Mouse (Mus musculus) kidney, postnatal 10 days (tissue): ENCODE results near the gene Cacna1b.

ENCODE experiments used
- DNase-seq: peaks from one replicate; pipeline ENCODE4 v3.0.0; 2021; ENCODE audit warnings: mixed read lengths

Gene Cacna1b

GRCm38 (mm10) chr2:24763115-24763557 is at the start of gene Cacna1b:
TSS of gene Cacna1b (minus strand) at chr2:24763152.
- peak; percentile 72 for DNase-seq

GRCm38 (mm10) chr2:24809746-24810145 is 46.8 kb upstream of the Cacna1b start:
- no peak for DNase-seq

- DNase-seq: no peak
Observed at GRCm38 (mm10) chr2:24807691-24808090, 44.7 kb upstream of the Cacna1b start.

- DNase-seq: no peak
Observed at GRCm38 (mm10) chr2:24807036-24807435, 44.1 kb upstream of the Cacna1b start.

- no peak for DNase-seq
Observed at GRCm38 (mm10) chr2:24806143-24806542, 43.2 kb upstream of the Cacna1b start.

GRCm38 (mm10) chr2:24805621-24806020 is 42.7 kb upstream of the Cacna1b start:
- DNase-seq: no peak

- DNase-seq: no peak
Observed at GRCm38 (mm10) chr2:24796833-24797457, 34.0 kb upstream of the Cacna1b start.

- no peak for DNase-seq
Observed at GRCm38 (mm10) chr2:24787250-24787649, 24.3 kb upstream of the Cacna1b start.

- no peak for DNase-seq
Observed at GRCm38 (mm10) chr2:24781253-24781652, 18.3 kb upstream of the Cacna1b start.

GRCm38 (mm10) chr2:24776831-24777230 is 13.9 kb upstream of the Cacna1b start:
- no peak for DNase-seq

- DNase-seq: no peak
Observed at GRCm38 (mm10) chr2:24775951-24776587, 13.1 kb upstream of the Cacna1b start.

GRCm38 (mm10) chr2:24774832-24775231 is 11.9 kb upstream of the Cacna1b start:
- DNase-seq: no peak

GRCm38 (mm10) chr2:24770861-24771260 is 7.9 kb upstream of the Cacna1b start:
- no peak for DNase-seq

GRCm38 (mm10) chr2:24762446-24762960 is 449 bp downstream of the Cacna1b start:
- DNase-seq: peak; percentile 21

GRCm38 (mm10) chr2:24761923-24762445 is 968 bp downstream of the Cacna1b start:
- DNase-seq: peak; percentile 85

- peak; percentile 69 for DNase-seq
Observed at GRCm38 (mm10) chr2:24755276-24755675, 7.7 kb downstream of the Cacna1b start.

- no peak for DNase-seq
Observed at GRCm38 (mm10) chr2:24752599-24752998, 10.4 kb downstream of the Cacna1b start.

GRCm38 (mm10) chr2:24750051-24750450 is 12.9 kb downstream of the Cacna1b start:
- DNase-seq: no peak

GRCm38 (mm10) chr2:24747878-24748277 is 15.1 kb downstream of the Cacna1b start:
- DNase-seq: no peak

GRCm38 (mm10) chr2:24739701-24740100 is 23.3 kb downstream of the Cacna1b start:
- no peak for DNase-seq

- DNase-seq: no peak
Observed at GRCm38 (mm10) chr2:24733157-24733556, 29.8 kb downstream of the Cacna1b start.

GRCm38 (mm10) chr2:24725865-24726264 is 37.1 kb downstream of the Cacna1b start:
- no peak for DNase-seq

- no peak for DNase-seq
Observed at GRCm38 (mm10) chr2:24719645-24720379, 43.1 kb downstream of the Cacna1b start.
